Mouse (Mus musculus) testis, adult 2 months (tissue): ENCODE results near the gene Mogat2.

ENCODE experiments used
- CTCF ChIP-seq: fragments of 200-500 bp; IDR thresholded peaks from 2 replicates; pipeline ENCODE4 v1.5.1; 2012; ENCODE audit warnings: low read depth, mild to moderate bottlenecking, inconsistent platforms, low read length, moderate library complexity; ENCODE audit not compliant: control insufficient read depth, insufficient read depth, insufficient replicate concordance
- POLR2A ChIP-seq: fragments of 200-500 bp; IDR thresholded peaks from 2 replicates; pipeline ENCODE4 v1.6.1; 2012; ENCODE audit warnings: low read depth, mild to moderate bottlenecking, inconsistent platforms, low read length, moderate library complexity; ENCODE audit not compliant: control insufficient read depth

DNA sequence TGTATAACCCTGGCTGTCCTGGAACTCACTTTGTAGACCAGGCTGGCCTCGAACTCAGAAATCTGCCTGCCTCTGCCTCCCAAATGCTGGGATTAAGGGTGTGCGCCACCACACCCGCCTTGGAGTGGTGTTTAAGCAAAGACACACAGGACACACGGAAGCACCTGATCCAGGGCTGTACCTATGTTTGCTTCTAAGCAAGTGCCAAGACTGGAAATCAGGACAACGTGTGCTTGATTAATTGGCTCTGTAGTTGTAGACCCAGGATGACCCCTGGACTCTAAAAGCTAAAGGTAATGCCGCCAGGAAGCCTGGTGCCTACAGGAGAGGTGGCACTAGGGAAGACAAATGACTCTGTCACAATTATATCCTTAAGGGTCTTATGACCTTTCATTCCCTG, 67.9 kb downstream of the Mogat2 start:
- TF ChIP-seq POLR2A (no peak), CTCF (no peak)
